Mouse (Mus musculus): Measurements from ENCODE around the gene B4galt3. TPM values are rescaled to one million over a fixed set of nuclear protein-coding genes. Genes with fewer than 3 reads are reported as not detected.

The B4galt3 gene
- polyA plus RNA-seq, 1 experiment from 2014 or later = 21.9 TPM

DNA sequence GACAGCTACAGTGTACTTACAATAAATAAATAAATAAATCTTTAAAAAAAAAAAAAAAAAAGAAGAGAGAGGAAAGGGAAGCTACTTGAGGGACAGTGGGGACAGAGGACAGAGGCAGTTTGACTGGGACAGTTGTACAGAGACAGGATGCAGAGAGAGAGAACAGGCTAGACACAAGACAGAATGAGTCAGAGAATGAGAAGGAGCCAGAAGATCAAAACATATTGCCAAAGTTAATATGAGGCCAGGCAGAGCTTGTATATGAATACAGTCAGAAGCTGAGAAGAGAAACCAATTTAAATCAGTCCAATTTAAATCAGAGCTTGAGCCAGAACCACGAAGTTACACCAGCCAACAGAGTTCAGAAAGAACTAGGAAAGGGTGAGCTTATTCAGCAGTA is 1.8 kb upstream of the B4galt3 start:
- Histone ChIP-seq H3K4me1 (replicated peaks) (peaks cover 39% of the 10 kb centered on the region), H3K36me3 (replicated peaks) (peaks cover 18% of the 10 kb centered on the region), H3K9me3 (replicated peaks) (no peaks in the 10 kb centered on the region), H3K9ac (no peak overlapping the region), H3K27ac (replicated peaks) (no peak overlapping the region), H3K27me3 (peaks cover 4% of the 10 kb centered on the region), H3K4me2 (no peak overlapping the region), H3K4me3 (replicated peaks) (no peak overlapping the region)
- WGBS (ENCODE audit: insufficient replicate concordance) = 35% methylated on average over 1 of the region's 1 CpGs
- no peak for ATAC-seq (ENCODE audit: insufficient read depth)

DNA sequence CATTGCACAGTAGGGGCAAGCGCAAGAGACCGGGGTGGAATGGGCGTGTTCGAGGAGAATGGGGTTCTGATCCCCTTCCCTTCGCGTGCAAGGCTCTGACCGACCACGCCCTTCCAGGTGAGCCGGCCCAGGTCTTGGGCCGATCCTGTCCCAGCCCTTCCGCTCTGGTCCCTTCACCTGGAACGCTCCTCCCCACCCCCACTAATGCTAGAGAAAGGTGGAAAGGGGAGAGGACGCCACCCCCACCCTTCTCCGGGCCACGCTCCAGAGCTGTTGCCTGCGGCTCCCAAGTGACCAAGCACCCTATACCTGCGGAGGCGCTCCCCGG is 409 bp downstream of the B4galt3 start:
- Histone ChIP-seq H3K4me2 (peak overlapping the region; percentile 88), H3K27me3 (no peaks in the 10 kb centered on the region), H3K4me3 (replicated peaks) (peak overlapping the region; percentile 82), H3K9me3 (replicated peaks) (no peaks in the 10 kb centered on the region), H3K9ac (peak overlapping the region; percentile 77), H3K4me1 (replicated peaks) (peaks cover 58% of the 10 kb centered on the region), H3K27ac (replicated peaks) (peak overlapping the region; percentile 87), H3K36me3 (replicated peaks) (peaks cover 40% of the 10 kb centered on the region)
- peak; percentile 65 for ATAC-seq (ENCODE audit: insufficient read depth)
- under 1% methylated on average over 19 of the region's 19 CpGs for WGBS (ENCODE audit: insufficient replicate concordance)

DNA sequence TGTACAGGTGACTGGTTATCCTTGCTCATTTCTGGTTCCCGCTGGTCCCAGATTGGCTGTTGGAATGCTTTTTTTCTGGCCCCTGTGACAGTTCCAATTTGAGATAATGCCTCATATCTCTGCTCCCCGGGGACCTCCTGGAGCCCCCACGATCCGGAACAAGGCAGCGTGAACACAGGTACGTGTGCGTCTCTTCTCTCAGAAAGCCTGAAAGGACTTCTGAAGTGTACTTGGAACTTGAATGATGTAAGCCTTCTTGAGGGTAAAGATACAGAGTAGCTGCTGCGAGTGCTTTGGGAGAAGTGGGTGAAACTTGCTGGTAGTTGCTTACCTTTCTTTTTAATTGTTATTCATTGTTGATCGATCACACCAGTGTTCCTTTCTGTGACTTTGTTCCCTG is 1.1 kb downstream of the B4galt3 start:
- 26% methylated on average over 9 of the region's 9 CpGs for WGBS (ENCODE audit: insufficient replicate concordance)
- Histone ChIP-seq H3K36me3 (replicated peaks) (peaks cover 47% of the 10 kb centered on the region), H3K9me3 (replicated peaks) (no peaks in the 10 kb centered on the region), H3K27ac (replicated peaks) (peak overlapping the region; percentile 87), H3K27me3 (no peaks in the 10 kb centered on the region), H3K4me2 (peak overlapping the region; percentile 88), H3K9ac (peak overlapping the region; percentile 77), H3K4me1 (replicated peaks) (peaks cover 63% of the 10 kb centered on the region), H3K4me3 (replicated peaks) (peak overlapping the region; percentile 82)
- ATAC-seq (ENCODE audit: insufficient read depth) = no peak

DNA sequence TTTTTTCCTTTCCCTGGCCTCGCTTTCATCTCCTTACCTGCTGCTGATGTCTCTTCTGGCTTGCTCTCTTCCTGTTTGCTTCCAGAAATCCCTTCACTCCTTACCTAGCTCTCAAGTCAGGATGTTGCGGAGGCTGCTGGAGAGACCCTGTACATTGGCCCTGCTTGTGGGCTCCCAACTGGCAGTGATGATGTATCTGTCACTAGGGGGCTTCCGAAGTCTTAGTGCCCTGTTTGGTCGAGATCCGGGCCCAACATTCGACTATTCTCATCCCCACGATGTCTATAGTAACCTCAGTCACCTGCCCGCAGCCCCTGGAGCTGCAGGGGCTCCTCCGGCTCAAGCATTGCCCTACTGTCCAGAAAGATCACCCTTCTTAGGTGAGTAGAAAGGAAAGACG is 1.5 kb downstream of the B4galt3 start:
- 48% methylated on average over 10 of the region's 10 CpGs for WGBS (ENCODE audit: insufficient replicate concordance)
- H3K27ac ChIP-seq (replicated peaks) = peak overlapping the region; percentile 87
- peaks cover 62% of the 10 kb centered on the region for H3K4me1 ChIP-seq (replicated peaks)
- peak overlapping the region; percentile 77 for H3K9ac ChIP-seq
- no peak for ATAC-seq (ENCODE audit: insufficient read depth)
- peak overlapping the region; percentile 88 for H3K4me2 ChIP-seq
- H3K36me3 ChIP-seq (replicated peaks) = peaks cover 51% of the 10 kb centered on the region
- no peaks in the 10 kb centered on the region for H3K9me3 ChIP-seq (replicated peaks)
- H3K4me3 ChIP-seq (replicated peaks) = peak overlapping the region; percentile 82
- H3K27me3 ChIP-seq = no peaks in the 10 kb centered on the region

DNA sequence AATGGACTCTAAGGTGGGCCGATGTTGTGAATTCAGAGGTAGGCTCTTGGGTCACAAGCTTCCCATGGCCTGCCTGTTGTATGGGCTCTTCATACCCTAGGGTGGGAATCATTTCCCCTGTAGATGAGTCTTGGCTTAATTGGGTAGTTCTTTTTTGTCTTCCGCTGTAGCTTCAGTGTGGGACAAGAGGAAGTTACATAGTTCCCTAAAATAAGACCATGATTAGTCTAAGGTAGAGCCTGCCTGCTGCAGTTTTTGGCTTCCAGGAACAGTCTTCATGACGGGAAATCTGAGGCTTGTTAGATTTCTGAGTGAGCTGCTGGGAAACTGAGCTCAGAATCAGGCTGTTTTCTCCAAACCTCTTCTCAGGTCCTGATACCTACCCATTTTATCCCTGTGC is 2.0 kb downstream of the B4galt3 start:
- Histone ChIP-seq H3K36me3 (replicated peaks) (peaks cover 56% of the 10 kb centered on the region), H3K4me2 (peak overlapping the region; percentile 88), H3K9me3 (replicated peaks) (no peaks in the 10 kb centered on the region), H3K27me3 (no peaks in the 10 kb centered on the region), H3K4me3 (replicated peaks) (peak overlapping the region; percentile 82), H3K27ac (replicated peaks) (peak overlapping the region; percentile 87), H3K4me1 (replicated peaks) (peaks cover 65% of the 10 kb centered on the region), H3K9ac (peak overlapping the region; percentile 77; the same call in 1 of the 2 replicates)
- no peak for ATAC-seq (ENCODE audit: insufficient read depth)
- 56% methylated on average over 3 of the region's 3 CpGs for WGBS (ENCODE audit: insufficient replicate concordance)

DNA sequence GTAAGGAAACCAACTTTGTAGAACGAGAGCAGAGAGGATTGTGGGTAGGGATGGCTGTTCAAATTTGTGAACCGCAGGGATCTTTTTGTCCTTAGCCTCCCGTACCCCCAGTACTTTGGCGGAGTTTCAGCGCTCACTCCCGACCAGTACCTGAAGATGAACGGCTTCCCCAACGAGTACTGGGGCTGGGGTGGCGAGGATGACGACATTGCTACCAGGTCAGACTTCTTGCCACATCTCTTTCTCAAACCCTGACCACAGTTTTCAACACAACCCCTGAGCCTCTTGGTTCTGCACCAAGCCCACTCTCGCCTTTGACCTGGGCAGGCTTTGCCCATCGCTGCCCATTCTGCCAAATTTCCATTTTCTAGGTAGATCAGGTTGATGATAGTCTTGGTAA is 4.0 kb downstream of the B4galt3 start:
- Histone ChIP-seq H3K4me3 (replicated peaks) (no peak overlapping the region), H3K9ac (no peak overlapping the region), H3K4me2 (0 out of 2 replicates have a peak overlapping the region, but pooled peaks have one; percentile 3), H3K4me1 (replicated peaks) (peaks cover 82% of the 10 kb centered on the region), H3K9me3 (replicated peaks) (no peaks in the 10 kb centered on the region), H3K36me3 (replicated peaks) (peaks cover 76% of the 10 kb centered on the region), H3K27ac (replicated peaks) (peak overlapping the region; percentile 51), H3K27me3 (no peaks in the 10 kb centered on the region)
- ATAC-seq (ENCODE audit: insufficient read depth) = no peak
- WGBS (ENCODE audit: insufficient replicate concordance) = 88% methylated on average over 12 of the region's 12 CpGs

DNA sequence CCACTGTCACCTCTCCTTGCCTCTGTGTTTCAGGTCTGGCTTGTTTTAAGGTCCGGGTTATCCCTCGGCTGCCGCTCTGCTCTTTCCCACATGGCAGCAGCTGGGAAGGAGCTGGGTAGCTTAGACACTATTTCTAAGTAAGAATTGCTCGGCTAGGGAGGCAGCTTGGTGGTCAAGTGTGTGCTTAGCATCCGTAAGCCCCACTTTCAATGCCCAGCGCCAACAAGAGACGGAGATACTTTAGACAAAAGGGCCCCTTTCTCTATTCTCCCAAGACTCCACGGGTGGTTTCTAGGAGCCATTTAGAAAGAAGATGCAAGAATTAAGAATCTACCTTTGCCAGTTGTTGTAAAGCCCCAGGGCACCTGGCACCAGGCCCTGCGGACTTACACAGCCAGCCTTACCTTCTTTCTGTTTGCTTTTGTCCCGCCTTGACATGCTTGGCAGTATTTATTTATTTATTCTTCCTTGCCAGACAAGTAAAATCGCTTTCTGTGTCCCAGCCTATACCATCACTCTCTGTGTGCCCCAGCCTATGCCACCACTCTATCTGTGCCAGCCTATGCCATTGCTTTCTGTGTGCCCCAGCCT is 5.1 kb downstream of the B4galt3 start:
- Histone ChIP-seq H3K27ac (replicated peaks) (peak overlapping the region; percentile 51), H3K4me1 (replicated peaks) (peaks cover 82% of the 10 kb centered on the region), H3K36me3 (replicated peaks) (peaks cover 85% of the 10 kb centered on the region), H3K4me2 (0 out of 2 replicates have a peak overlapping the region, but pooled peaks have one; percentile 4), H3K4me3 (replicated peaks) (no peak overlapping the region), H3K27me3 (no peaks in the 10 kb centered on the region), H3K9me3 (replicated peaks) (no peaks in the 10 kb centered on the region), H3K9ac (no peak overlapping the region)
- WGBS (ENCODE audit: insufficient replicate concordance) = 92% methylated on average over 11 of the region's 11 CpGs
- ATAC-seq (ENCODE audit: insufficient read depth) = no peak

DNA sequence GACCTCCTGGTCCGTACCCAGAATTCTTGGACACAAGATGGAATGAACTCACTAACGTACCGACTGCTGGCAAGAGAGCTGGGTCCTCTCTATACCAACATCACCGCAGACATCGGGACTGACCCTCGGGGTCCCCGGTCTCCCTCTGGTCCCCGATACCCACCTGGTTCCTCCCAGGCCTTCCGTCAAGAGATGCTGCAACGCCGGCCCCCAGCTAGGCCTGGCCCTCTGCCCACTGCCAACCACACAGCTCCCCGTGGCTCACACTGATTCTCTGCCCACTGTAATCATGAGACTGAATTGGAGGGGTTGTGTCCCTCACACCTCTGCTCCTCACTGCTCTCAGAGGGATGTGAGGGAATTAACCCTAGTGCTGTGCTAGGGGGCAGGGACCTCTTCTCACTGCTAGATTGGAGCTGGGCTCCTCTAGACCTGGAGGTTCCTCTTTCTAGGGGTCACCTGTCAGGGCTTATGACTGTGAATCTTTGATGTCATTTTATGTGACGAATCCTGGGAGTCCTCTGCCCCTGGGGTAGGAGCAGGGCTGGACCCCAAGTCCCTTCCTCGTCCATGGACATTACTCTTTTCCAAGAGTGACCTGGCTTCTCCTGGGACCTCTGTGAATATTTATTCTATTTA is 6.1 kb downstream of the B4galt3 start:
- no peak for ATAC-seq (ENCODE audit: insufficient read depth)
- Histone ChIP-seq H3K36me3 (replicated peaks) (peaks cover 85% of the 10 kb centered on the region), H3K27ac (replicated peaks) (peak overlapping the region; percentile 48), H3K4me3 (replicated peaks) (no peak overlapping the region), H3K27me3 (no peaks in the 10 kb centered on the region), H3K9me3 (replicated peaks) (no peaks in the 10 kb centered on the region), H3K4me1 (replicated peaks) (peaks cover 76% of the 10 kb centered on the region), H3K4me2 (peak overlapping the region; percentile 81; the same call in 1 of the 2 replicates), H3K9ac (no peak overlapping the region)
- WGBS (ENCODE audit: insufficient replicate concordance) = 91% methylated on average over 14 of the region's 14 CpGs

DNA sequence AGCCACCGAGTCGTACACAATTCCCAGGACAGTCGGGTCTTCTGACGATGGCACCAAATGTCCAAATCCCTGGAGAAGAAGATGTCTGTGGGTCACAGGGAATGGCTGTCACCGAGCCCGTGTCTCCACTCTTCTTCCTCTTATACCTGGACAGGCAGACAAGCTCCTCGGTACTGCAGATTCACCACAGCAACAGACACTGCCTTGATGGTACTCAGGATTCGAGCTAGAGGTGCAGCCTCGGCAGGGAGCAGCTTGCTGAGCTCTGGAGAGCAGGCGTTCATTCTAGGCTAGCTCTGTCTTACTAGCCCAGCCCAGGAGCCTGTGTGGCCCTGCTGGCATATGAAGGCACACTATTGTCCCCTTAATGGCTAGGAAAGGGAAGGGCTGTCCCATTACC is 7.6 kb downstream of the B4galt3 start:
- H3K9me3 ChIP-seq (replicated peaks) = no peaks in the 10 kb centered on the region
- peak overlapping the region; percentile 90; the same call in 1 of the 2 replicates for H3K9ac ChIP-seq
- peak overlapping the region; percentile 73 for H3K4me3 ChIP-seq (replicated peaks)
- peaks cover 81% of the 10 kb centered on the region for H3K36me3 ChIP-seq (replicated peaks)
- WGBS (ENCODE audit: insufficient replicate concordance) = 85% methylated on average over 10 of the region's 10 CpGs
- peak overlapping the region; percentile 98 for H3K27ac ChIP-seq (replicated peaks)
- no peak for ATAC-seq (ENCODE audit: insufficient read depth)
- H3K4me1 ChIP-seq (replicated peaks) = peaks cover 71% of the 10 kb centered on the region
- H3K27me3 ChIP-seq = no peaks in the 10 kb centered on the region
- peak overlapping the region; percentile 81 for H3K4me2 ChIP-seq

DNA sequence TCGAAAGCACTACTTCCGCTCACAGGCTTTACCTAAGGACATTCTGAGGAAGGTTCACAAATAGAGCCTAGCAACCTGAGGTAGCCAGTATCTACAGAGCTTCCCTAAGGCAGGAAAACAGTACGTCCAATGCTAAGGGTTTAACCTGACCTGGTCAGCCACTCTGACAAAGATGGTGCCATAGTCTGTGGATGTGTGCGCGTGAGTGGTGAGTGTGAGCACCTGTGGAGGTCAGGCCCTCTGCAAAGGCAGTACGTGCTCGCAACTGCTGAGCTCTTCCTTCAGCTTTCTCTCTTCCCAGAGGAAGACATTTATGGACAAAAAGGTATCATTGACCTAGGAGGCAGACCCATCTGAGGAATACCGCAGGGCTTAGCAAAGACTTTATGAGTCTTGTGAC is 8.3 kb downstream of the B4galt3 start:
- H3K4me3 ChIP-seq (replicated peaks) = peak overlapping the region; percentile 73
- 93% methylated on average over 8 of the region's 8 CpGs for WGBS (ENCODE audit: insufficient replicate concordance)
- H3K9ac ChIP-seq = peak overlapping the region; percentile 90; the same call in 1 of the 2 replicates
- no peaks in the 10 kb centered on the region for H3K27me3 ChIP-seq
- peaks cover 81% of the 10 kb centered on the region for H3K36me3 ChIP-seq (replicated peaks)
- no peaks in the 10 kb centered on the region for H3K9me3 ChIP-seq (replicated peaks)
- ATAC-seq (ENCODE audit: insufficient read depth) = no peak
- peaks cover 78% of the 10 kb centered on the region for H3K4me1 ChIP-seq (replicated peaks)
- peak overlapping the region; percentile 81 for H3K4me2 ChIP-seq
- H3K27ac ChIP-seq (replicated peaks) = peak overlapping the region; percentile 98

DNA sequence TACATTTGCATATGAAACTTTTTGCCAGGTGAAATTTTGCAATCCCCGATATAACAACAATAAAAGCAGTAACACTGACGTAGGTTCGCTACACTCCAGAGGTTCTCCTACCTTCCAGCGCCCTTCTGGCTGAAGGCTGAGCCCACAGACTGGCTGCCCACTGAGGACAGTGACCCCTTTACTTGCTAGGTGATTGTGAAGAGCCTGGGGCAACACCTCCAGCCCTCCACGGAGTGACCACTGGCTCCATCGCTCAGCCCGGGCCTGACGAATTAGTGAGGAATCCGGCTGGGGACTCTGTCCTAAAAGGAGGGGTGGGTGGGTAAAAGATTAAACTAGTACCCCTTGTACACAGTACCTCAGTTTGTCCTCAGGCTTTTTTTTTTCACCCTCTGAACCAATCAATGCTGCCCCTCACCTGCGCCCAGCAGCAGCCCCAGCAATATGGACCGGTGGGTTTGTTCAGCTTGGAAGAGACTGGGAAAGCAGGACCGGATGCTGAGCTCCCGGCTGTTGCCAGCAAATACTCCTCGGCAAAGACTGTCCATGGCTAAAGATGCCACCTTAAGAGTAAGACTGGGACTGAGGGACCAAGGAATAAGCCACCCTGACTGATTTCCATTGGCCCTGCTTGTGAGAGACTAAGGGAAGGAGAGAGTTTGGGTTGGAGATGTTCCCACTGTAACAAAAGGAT is 9.0 kb downstream of the B4galt3 start:
- 75% methylated on average over 14 of the region's 14 CpGs for WGBS (ENCODE audit: insufficient replicate concordance)
- peak overlapping the region; percentile 90 for H3K9ac ChIP-seq
- no peaks in the 10 kb centered on the region for H3K27me3 ChIP-seq
- peaks cover 81% of the 10 kb centered on the region for H3K36me3 ChIP-seq (replicated peaks)
- no peak for ATAC-seq (ENCODE audit: insufficient read depth)
- H3K4me1 ChIP-seq (replicated peaks) = peaks cover 76% of the 10 kb centered on the region
- peak overlapping the region; percentile 73 for H3K4me3 ChIP-seq (replicated peaks)
- H3K4me2 ChIP-seq = peak overlapping the region; percentile 81
- H3K27ac ChIP-seq (replicated peaks) = peak overlapping the region; percentile 98
- H3K9me3 ChIP-seq (replicated peaks) = no peaks in the 10 kb centered on the region

Data from liver, embryonic 15.5 days (tissue).